Mouse (Mus musculus) limb, embryonic 12.5 days (tissue): ENCODE measurements around the gene Kcnj2. TPM values are rescaled to one million over a fixed set of nuclear protein-coding genes. Genes with fewer than 3 reads are reported as not detected.

Source experiments
- ATAC-seq: fragments of 200-750 bp; cut with Nextera tagmentation; 2 replicates; pipeline ENCODE4 v1.8.0; 2017; ENCODE audit warnings: low read depth, moderate TSS enrichment; ENCODE audit not compliant: insufficient number of reproducible peaks, insufficient read depth, low FRiP score, low TSS enrichment
- H3K27ac ChIP-seq: fragments of 300-500 bp; sonication (generic); 2 replicates; pipeline ENCODE4 v1.5.1; 2016; ENCODE audit warnings: mild to moderate bottlenecking, moderate library complexity
- H3K27me3 ChIP-seq: fragments of 300-500 bp; sonication (generic); 2 replicates; pipeline ENCODE4 v1.6.1; 2016; ENCODE audit warnings: mild to moderate bottlenecking, moderate library complexity
- H3K36me3 ChIP-seq: fragments of 300-500 bp; sonication (generic); 2 replicates; pipeline ENCODE4 v1.6.1; 2016; ENCODE audit warnings: mild to moderate bottlenecking, moderate library complexity
- H3K4me1 ChIP-seq: fragments of 300-500 bp; sonication (generic); replicated peaks from 2 replicates; pipeline ENCODE4 v1.6.1; 2016
- H3K4me2 ChIP-seq: fragments of 300-500 bp; sonication (generic); 2 replicates; pipeline ENCODE4 v1.6.1; 2016; ENCODE audit warnings: mild to moderate bottlenecking, moderate library complexity
- H3K4me3 ChIP-seq: fragments of 300-500 bp; sonication (generic); replicated peaks from 2 replicates; pipeline ENCODE4 v1.5.1; 2016; ENCODE audit warnings: mild to moderate bottlenecking
- H3K9ac ChIP-seq: fragments of 300-500 bp; sonication (generic); replicated peaks from 2 replicates; pipeline ENCODE4 v1.6.1; 2016; ENCODE audit warnings: mild to moderate bottlenecking, moderate library complexity
- H3K9me3 ChIP-seq: fragments of 300-500 bp; sonication (generic); 2 replicates; pipeline ENCODE4 v1.6.1; 2016; ENCODE audit warnings: mild to moderate bottlenecking, moderate library complexity
- WGBS: fragments of 180-500 bp; shearing (Covaris S2); methylation state at CpG from one replicate; pipeline ENCODE4 v1.1.7; 2016; 5-methylcytosine and 5-hydroxymethylcytosine counted together
- polyA plus RNA-seq: library from polyadenylated mRNA; unstranded; fragments of >200 nt; fragmentation: Nextera tagmentation; extraction: Ambion mirVana; gene quantifications from 2 replicates; pipeline ENCODE4 v1.2.1, GENCODE M21; 2016

The Kcnj2 gene
- polyA plus RNA-seq = 5.0 and 6.4 TPM in 2 replicates

GRCm38 (mm10) chr11:111065635-111066298, at the start of gene Kcnj2:
Kcnj2 (plus strand) TSS chr11:111066164.
- Histone ChIP-seq H3K36me3 (no peaks in the 10 kb centered on the region), H3K27ac (peak within 1 kb of the TSS; percentile 76), H3K4me1 (peaks cover 22% of the 10 kb centered on the region), H3K27me3 (no peaks in the 10 kb centered on the region), H3K4me2 (peak within 1 kb of the TSS; percentile 95), H3K9me3 (no peaks in the 10 kb centered on the region), H3K4me3 (peak within 1 kb of the TSS; percentile 68), H3K9ac (peak within 1 kb of the TSS; percentile 61)
- ATAC-seq = peak; percentile 97
- under 1% methylated on average over 28 of the region's 28 CpGs for WGBS

- no peaks in the 10 kb centered on the region for H3K9me3 ChIP-seq
- ATAC-seq = no peak
- no peaks in the 10 kb centered on the region for H3K4me1 ChIP-seq
- H3K4me3 ChIP-seq = no peak overlapping the region
- H3K27me3 ChIP-seq = no peaks in the 10 kb centered on the region
- no peaks in the 10 kb centered on the region for H3K36me3 ChIP-seq
- H3K27ac ChIP-seq = no peak overlapping the region
- H3K9ac ChIP-seq = no peak overlapping the region
- H3K4me2 ChIP-seq = no peak overlapping the region
- WGBS = 94% methylated on average over 3 of the region's 3 CpGs
Measured at GRCm38 (mm10) chr11:111016206-111016605, 49.8 kb upstream of the Kcnj2 start.

- no peaks in the 10 kb centered on the region for H3K9me3 ChIP-seq
- no peaks in the 10 kb centered on the region; the same call in 1 of the 2 replicates for H3K4me1 ChIP-seq
- H3K4me2 ChIP-seq = no peak overlapping the region
- no peaks in the 10 kb centered on the region for H3K36me3 ChIP-seq
- 61% methylated on average over 2 of the region's 2 CpGs for WGBS
- H3K27me3 ChIP-seq = no peaks in the 10 kb centered on the region
- no peak overlapping the region for H3K27ac ChIP-seq
- no peak overlapping the region for H3K9ac ChIP-seq
- no peak overlapping the region for H3K4me3 ChIP-seq
- no peak for ATAC-seq
Measured at GRCm38 (mm10) chr11:111020211-111020610, 45.8 kb upstream of the Kcnj2 start.

GRCm38 (mm10) chr11:111022681-111023281, 43.2 kb upstream of the Kcnj2 start:
- ATAC-seq = no peak
- Histone ChIP-seq H3K4me2 (no peak overlapping the region), H3K27ac (no peak overlapping the region)

GRCm38 (mm10) chr11:111042175-111042574, 23.8 kb upstream of the Kcnj2 start:
- no peak for ATAC-seq

More at GRCm38 (mm10) chr11:111022681-111023281, 43.2 kb upstream of the Kcnj2 start:
- Histone ChIP-seq H3K27me3 (no peaks in the 10 kb centered on the region), H3K9me3 (no peaks in the 10 kb centered on the region), H3K4me1 (no peaks in the 10 kb centered on the region; the same call in 1 of the 2 replicates), H3K4me3 (no peak overlapping the region), H3K9ac (no peak overlapping the region), H3K36me3 (no peaks in the 10 kb centered on the region)
- WGBS = 64% methylated on average over 8 of the region's 8 CpGs

GRCm38 (mm10) chr11:111043298-111043697, 22.7 kb upstream of the Kcnj2 start:
- no peak for ATAC-seq
- no peaks in the 10 kb centered on the region for H3K36me3 ChIP-seq
- WGBS = 86% methylated on average over 4 of the region's 4 CpGs
- no peaks in the 10 kb centered on the region for H3K27me3 ChIP-seq
- no peak overlapping the region for H3K9ac ChIP-seq
- no peaks in the 10 kb centered on the region for H3K4me1 ChIP-seq
- no peaks in the 10 kb centered on the region for H3K9me3 ChIP-seq
- H3K27ac ChIP-seq = no peak overlapping the region
- H3K4me3 ChIP-seq = no peak overlapping the region
- no peak overlapping the region for H3K4me2 ChIP-seq

More at GRCm38 (mm10) chr11:111042175-111042574, 23.8 kb upstream of the Kcnj2 start:
- 43% methylated on average over 5 of the region's 5 CpGs for WGBS
- no peaks in the 10 kb centered on the region for H3K36me3 ChIP-seq
- H3K4me1 ChIP-seq = no peaks in the 10 kb centered on the region
- no peak overlapping the region for H3K4me3 ChIP-seq
- no peaks in the 10 kb centered on the region for H3K9me3 ChIP-seq
- H3K4me2 ChIP-seq = no peak overlapping the region
- H3K27me3 ChIP-seq = no peaks in the 10 kb centered on the region
- no peak overlapping the region for H3K9ac ChIP-seq
- H3K27ac ChIP-seq = no peak overlapping the region

GRCm38 (mm10) chr11:111054252-111054651, 11.7 kb upstream of the Kcnj2 start:
- WGBS = 80% methylated on average over 3 of the region's 3 CpGs
- H3K4me3 ChIP-seq = no peak overlapping the region

GRCm38 (mm10) chr11:111054854-111055822, 10.8 kb upstream of the Kcnj2 start:
- Histone ChIP-seq H3K4me3 (no peak overlapping the region), H3K4me1 (no peaks in the 10 kb centered on the region; the same call in 1 of the 2 replicates), H3K27me3 (no peaks in the 10 kb centered on the region; the same call in 1 of the 2 replicates), H3K36me3 (no peaks in the 10 kb centered on the region), H3K9ac (no peak overlapping the region), H3K4me2 (no peak overlapping the region), H3K27ac (no peak overlapping the region), H3K9me3 (no peaks in the 10 kb centered on the region)
- 87% methylated on average over 8 of the region's 8 CpGs for WGBS
- no peak for ATAC-seq

More at GRCm38 (mm10) chr11:111054252-111054651, 11.7 kb upstream of the Kcnj2 start:
- Histone ChIP-seq H3K9ac (no peak overlapping the region), H3K4me2 (no peak overlapping the region), H3K4me1 (no peaks in the 10 kb centered on the region; the same call in 1 of the 2 replicates), H3K36me3 (no peaks in the 10 kb centered on the region), H3K9me3 (no peaks in the 10 kb centered on the region), H3K27ac (no peak overlapping the region), H3K27me3 (no peaks in the 10 kb centered on the region)
- ATAC-seq = no peak

GRCm38 (mm10) chr11:111056030-111056429, 9.9 kb upstream of the Kcnj2 start:
- no peaks in the 10 kb centered on the region for H3K36me3 ChIP-seq
- H3K9me3 ChIP-seq = no peaks in the 10 kb centered on the region

GRCm38 (mm10) chr11:111057435-111057834, 8.5 kb upstream of the Kcnj2 start:
- Histone ChIP-seq H3K4me1 (no peaks in the 10 kb centered on the region; the same call in 1 of the 2 replicates), H3K27ac (no peak overlapping the region), H3K27me3 (no peaks in the 10 kb centered on the region; the same call in 1 of the 2 replicates), H3K9me3 (no peaks in the 10 kb centered on the region), H3K4me3 (no peak overlapping the region), H3K4me2 (no peak overlapping the region), H3K36me3 (no peaks in the 10 kb centered on the region), H3K9ac (no peak overlapping the region)
- ATAC-seq = no peak
- 96% methylated on average over 4 of the region's 4 CpGs for WGBS

More at GRCm38 (mm10) chr11:111056030-111056429, 9.9 kb upstream of the Kcnj2 start:
- no peaks in the 10 kb centered on the region; the same call in 1 of the 2 replicates for H3K4me1 ChIP-seq
- no peak overlapping the region for H3K4me2 ChIP-seq
- H3K4me3 ChIP-seq = no peak overlapping the region
- H3K9ac ChIP-seq = no peak overlapping the region
- no peaks in the 10 kb centered on the region; the same call in 1 of the 2 replicates for H3K27me3 ChIP-seq
- WGBS = 55% methylated on average over 13 of the region's 13 CpGs
- ATAC-seq = no peak
- H3K27ac ChIP-seq = no peak overlapping the region
